Mouse (Mus musculus): ENCODE results near the gene Abcc8.

GRCm38 (mm10) chr7:46097319-46097783 is 82.5 kb downstream of the Abcc8 start:
- no peak for TF ChIP-seq POLR2A (IDR thresholded peaks at IDR 0.05; ENCODE audit: insufficient read length, low read depth)
- no peak for TF ChIP-seq POLR2AphosphoS2 (IDR thresholded peaks at IDR 0.05; ENCODE audit: insufficient read length, low read depth)
